Mouse (Mus musculus) hindbrain, embryonic 16.5 days (tissue): Measurements from ENCODE around the gene Coro7. TPM values are rescaled to one million over a fixed set of nuclear protein-coding genes. Genes with fewer than 3 reads are reported as not detected.

Source experiments
- ATAC-seq: fragments of 200-750 bp; cut with Nextera tagmentation; 2 replicates; pipeline ENCODE4 v1.8.0; 2017; ENCODE audit warnings: moderate TSS enrichment, moderate library complexity
- H3K27ac ChIP-seq: fragments of 300-500 bp; sonication (generic); 2 replicates; pipeline ENCODE4 v1.5.1; 2014; ENCODE audit warnings: low read depth, mild to moderate bottlenecking, control low read depth, low read length, moderate library complexity
- H3K27me3 ChIP-seq: fragments of 300-500 bp; sonication (generic); replicated peaks from 2 replicates; pipeline ENCODE4 v1.6.1; 2014; ENCODE audit warnings: low read length; ENCODE audit not compliant: control insufficient read depth, insufficient read depth
- H3K36me3 ChIP-seq: fragments of 300-500 bp; sonication (generic); 2 replicates; pipeline ENCODE4 v1.6.1; 2014; ENCODE audit warnings: mild to moderate bottlenecking, low read length, moderate library complexity, mixed read lengths; ENCODE audit not compliant: control insufficient read depth, insufficient read depth
- H3K4me1 ChIP-seq: fragments of 300-500 bp; sonication (generic); 2 replicates; pipeline ENCODE4 v1.6.1; 2014; ENCODE audit warnings: low read depth, low read length; ENCODE audit not compliant: control insufficient read depth, insufficient read depth
- H3K4me2 ChIP-seq: fragments of 300-500 bp; sonication (generic); 2 replicates; pipeline ENCODE4 v1.6.1; 2014; ENCODE audit warnings: mild to moderate bottlenecking, low read length, control low read depth, moderate library complexity
- H3K4me3 ChIP-seq: fragments of 300-500 bp; sonication (generic); 2 replicates; pipeline ENCODE4 v1.5.1; 2014; ENCODE audit warnings: mild to moderate bottlenecking, low read length, control low read depth, moderate library complexity
- H3K9ac ChIP-seq: fragments of 300-500 bp; sonication (generic); 2 replicates; pipeline ENCODE4 v1.6.1; 2014; ENCODE audit warnings: low read depth, mild to moderate bottlenecking, control low read depth, low read length, moderate library complexity
- H3K9me3 ChIP-seq: fragments of 300-500 bp; sonication (generic); 2 replicates; pipeline ENCODE4 v1.6.1; 2014; ENCODE audit warnings: mild to moderate bottlenecking, low read length, moderate library complexity; ENCODE audit not compliant: control insufficient read depth
- WGBS: fragments of 180-500 bp; shearing (Covaris S2); extraction: QIAGEN DNeasy Blood & Tissue Kit; methylation state at CpG from one replicate; pipeline ENCODE4 v1.1.7; 2014; 5-methylcytosine and 5-hydroxymethylcytosine counted together
- polyA plus RNA-seq: library from polyadenylated mRNA; unstranded; fragments of >200 nt; fragmentation: Nextera tagmentation; extraction: Ambion mirVana; gene quantifications from 2 replicates; pipeline ENCODE4 v1.2.1, GENCODE M21; 2015

Coro7 gene
- polyA plus RNA-seq, 1 experiment from 2014 or later: 32.1 TPM

- no peak overlapping the region for H3K4me3 ChIP-seq
- ATAC-seq: no peak
- H3K4me1 ChIP-seq: peaks cover 11% of the 10 kb centered on the region
- no peak overlapping the region for H3K27ac ChIP-seq
- 79% methylated on average over 4 of the region's 4 CpGs for WGBS
- 0 out of 2 replicates have a peak, but pooled peaks cover 8% of the 10 kb centered on the region for H3K36me3 ChIP-seq
- H3K27me3 ChIP-seq: no peaks in the 10 kb centered on the region
- H3K9me3 ChIP-seq: no peaks in the 10 kb centered on the region
- H3K4me2 ChIP-seq: no peak overlapping the region
- H3K9ac ChIP-seq: no peak overlapping the region
Measured at GRCm38 (mm10) chr16:4635760-4636159, 43.8 kb downstream of the Coro7 start.

- 74% methylated on average over 9 of the region's 9 CpGs for WGBS
- no peak for ATAC-seq
- 0 out of 2 replicates have a peak, but pooled peaks cover 8% of the 10 kb centered on the region for H3K36me3 ChIP-seq
Measured at GRCm38 (mm10) chr16:4634681-4635080, 44.9 kb downstream of the Coro7 start.

GRCm38 (mm10) chr16:4633661-4634060, 45.9 kb downstream of the Coro7 start:
- ATAC-seq: no peak
- Histone ChIP-seq H3K4me2 (no peak overlapping the region), H3K27me3 (no peaks in the 10 kb centered on the region), H3K27ac (no peak overlapping the region), H3K4me3 (no peak overlapping the region), H3K4me1 (no peaks in the 10 kb centered on the region), H3K36me3 (0 out of 2 replicates have a peak, but pooled peaks cover 8% of the 10 kb centered on the region), H3K9me3 (no peaks in the 10 kb centered on the region), H3K9ac (no peak overlapping the region)
- 92% methylated on average over 3 of the region's 3 CpGs for WGBS

More at GRCm38 (mm10) chr16:4634681-4635080, 44.9 kb downstream of the Coro7 start:
- no peak overlapping the region for H3K4me2 ChIP-seq
- no peaks in the 10 kb centered on the region for H3K9me3 ChIP-seq
- H3K4me1 ChIP-seq: peaks cover 3% of the 10 kb centered on the region
- H3K27ac ChIP-seq: no peak overlapping the region
- no peak overlapping the region for H3K4me3 ChIP-seq
- no peak overlapping the region for H3K9ac ChIP-seq
- no peaks in the 10 kb centered on the region for H3K27me3 ChIP-seq

GRCm38 (mm10) chr16:4632050-4632449, 47.5 kb downstream of the Coro7 start:
- 0 out of 2 replicates have a peak, but pooled peaks cover 8% of the 10 kb centered on the region for H3K36me3 ChIP-seq
- H3K4me3 ChIP-seq: no peak overlapping the region
- no peaks in the 10 kb centered on the region for H3K9me3 ChIP-seq
- H3K9ac ChIP-seq: no peak overlapping the region
- H3K4me1 ChIP-seq: no peaks in the 10 kb centered on the region
- ATAC-seq: peak; percentile 22; the same call in 1 of the 2 replicates
- H3K27me3 ChIP-seq: no peaks in the 10 kb centered on the region
- WGBS: 53% methylated on average over 7 of the region's 7 CpGs
- H3K4me2 ChIP-seq: no peak overlapping the region
- H3K27ac ChIP-seq: no peak overlapping the region

- 0 out of 2 replicates have a peak, but pooled peaks cover 12% of the 10 kb centered on the region for H3K36me3 ChIP-seq
- H3K9me3 ChIP-seq: no peaks in the 10 kb centered on the region
- WGBS: 22% methylated on average over 6 of the region's 6 CpGs
- H3K27me3 ChIP-seq: no peaks in the 10 kb centered on the region
- H3K9ac ChIP-seq: no peak overlapping the region
- no peak overlapping the region for H3K4me3 ChIP-seq
- H3K27ac ChIP-seq: no peak overlapping the region
- no peak overlapping the region for H3K4me2 ChIP-seq
- ATAC-seq: peak; percentile 9
- no peaks in the 10 kb centered on the region for H3K4me1 ChIP-seq
Measured at GRCm38 (mm10) chr16:4629950-4630349, 49.6 kb downstream of the Coro7 start.

- Histone ChIP-seq H3K36me3 (0 out of 2 replicates have a peak, but pooled peaks cover 12% of the 10 kb centered on the region), H3K27me3 (no peaks in the 10 kb centered on the region), H3K4me3 (no peak overlapping the region), H3K4me1 (no peaks in the 10 kb centered on the region; the same call in 1 of the 2 replicates), H3K9ac (no peak overlapping the region), H3K9me3 (no peaks in the 10 kb centered on the region), H3K27ac (no peak overlapping the region), H3K4me2 (no peak overlapping the region)
- no peak for ATAC-seq
- 95% methylated on average over 9 of the region's 9 CpGs for WGBS
Measured at GRCm38 (mm10) chr16:4628898-4629419, 50.6 kb downstream of the Coro7 start.

GRCm38 (mm10) chr16:4627105-4627504, 52.5 kb downstream of the Coro7 start:
- Histone ChIP-seq H3K9me3 (no peaks in the 10 kb centered on the region), H3K36me3 (0 out of 2 replicates have a peak, but pooled peaks cover 9% of the 10 kb centered on the region), H3K4me1 (peaks cover 11% of the 10 kb centered on the region), H3K27me3 (no peaks in the 10 kb centered on the region), H3K4me3 (no peak overlapping the region), H3K27ac (no peak overlapping the region), H3K4me2 (no peak overlapping the region), H3K9ac (no peak overlapping the region)
- no peak for ATAC-seq
- WGBS: 91% methylated on average over 6 of the region's 6 CpGs

GRCm38 (mm10) chr16:4624481-4625110, 55.0 kb downstream of the Coro7 start, which contains the start of gene Pam16:
Pam16 (minus strand) TSS chr16:4624988.
- peak; percentile 92 for ATAC-seq
- H3K4me3 ChIP-seq: peak within 1 kb of the TSS; percentile 76
- peak within 1 kb of the TSS; percentile 88 for H3K9ac ChIP-seq
- WGBS: under 1% methylated on average over 56 of the region's 56 CpGs
- peak within 1 kb of the TSS; percentile 64 for H3K4me2 ChIP-seq
- H3K4me1 ChIP-seq: peaks cover 11% of the 10 kb centered on the region
- peak within 1 kb of the TSS; percentile 89 for H3K27ac ChIP-seq
- 0 out of 2 replicates have a peak, but pooled peaks cover 3% of the 10 kb centered on the region for H3K36me3 ChIP-seq
- no peaks in the 10 kb centered on the region for H3K9me3 ChIP-seq
- H3K27me3 ChIP-seq: no peaks in the 10 kb centered on the region

GRCm38 (mm10) chr16:4624074-4624473, 55.5 kb downstream of the Coro7 start:
- peaks cover 11% of the 10 kb centered on the region for H3K4me1 ChIP-seq
- no peaks in the 10 kb centered on the region for H3K9me3 ChIP-seq
- peak overlapping the region; percentile 89 for H3K27ac ChIP-seq
- peak overlapping the region; percentile 64 for H3K4me2 ChIP-seq
- H3K36me3 ChIP-seq: 0 out of 2 replicates have a peak, but pooled peaks cover 3% of the 10 kb centered on the region
- peak overlapping the region; percentile 88 for H3K9ac ChIP-seq
- no peaks in the 10 kb centered on the region for H3K27me3 ChIP-seq
- peak overlapping the region; percentile 76 for H3K4me3 ChIP-seq
- 12% methylated on average over 9 of the region's 9 CpGs for WGBS
- peak; percentile 22 for ATAC-seq
